Mouse (Mus musculus) c-Kit-positive CD71-positive TER-119-positive erythroid progenitor cells, embryonic 14.5 days (primary cell): ENCODE results near the gene Iqgap2.

Experiments used
- DNase-seq: peaks from one replicate; pipeline ENCODE4 v3.0.0-alpha.2; 2013; ENCODE audit warnings: low spot score

The Iqgap2 gene

GRCm38 (mm10) chr13:95884455-95884854 is 7.3 kb downstream of the Iqgap2 start:
- no peak for DNase-seq

GRCm38 (mm10) chr13:95882001-95882400 is 9.7 kb downstream of the Iqgap2 start:
- DNase-seq, result no peak

- no peak for DNase-seq
These were observed 10.3 kb downstream of the Iqgap2 start for GRCm38 (mm10) chr13:95881427-95881826.

GRCm38 (mm10) chr13:95880633-95881032 is 11.1 kb downstream of the Iqgap2 start:
- no peak for DNase-seq

- DNase-seq, result no peak
These were observed 19.7 kb downstream of the Iqgap2 start for GRCm38 (mm10) chr13:95871993-95872392.

- DNase-seq, result no peak
These were observed 21.1 kb downstream of the Iqgap2 start for GRCm38 (mm10) chr13:95870626-95871025.

GRCm38 (mm10) chr13:95868896-95869540 is 22.7 kb downstream of the Iqgap2 start:
- DNase-seq, result no peak

- no peak for DNase-seq
These were observed 29.5 kb downstream of the Iqgap2 start for GRCm38 (mm10) chr13:95862201-95862600.

GRCm38 (mm10) chr13:95859271-95859670 is 32.5 kb downstream of the Iqgap2 start:
- DNase-seq, result no peak

- no peak for DNase-seq
These were observed 32.9 kb downstream of the Iqgap2 start for GRCm38 (mm10) chr13:95858866-95859265.

- DNase-seq, result no peak
These were observed 36.2 kb downstream of the Iqgap2 start for GRCm38 (mm10) chr13:95855537-95855936.

- no peak for DNase-seq
These were observed 40.1 kb downstream of the Iqgap2 start for GRCm38 (mm10) chr13:95851611-95852010.

- no peak for DNase-seq
These were observed 41.3 kb downstream of the Iqgap2 start for GRCm38 (mm10) chr13:95850451-95850850.

GRCm38 (mm10) chr13:95849501-95850007 is 42.2 kb downstream of the Iqgap2 start:
- DNase-seq, result no peak

- DNase-seq, result no peak
These were observed 45.4 kb downstream of the Iqgap2 start for GRCm38 (mm10) chr13:95846364-95846763.

- DNase-seq, result no peak
These were observed 46.8 kb downstream of the Iqgap2 start for GRCm38 (mm10) chr13:95844950-95845349.

GRCm38 (mm10) chr13:95843411-95844026 is 48.2 kb downstream of the Iqgap2 start:
- DNase-seq, result no peak

GRCm38 (mm10) chr13:95842803-95843202 is 48.9 kb downstream of the Iqgap2 start:
- no peak for DNase-seq

- no peak for DNase-seq
These were observed 49.8 kb downstream of the Iqgap2 start for GRCm38 (mm10) chr13:95841946-95842345.

- DNase-seq, result no peak
These were observed 54.8 kb downstream of the Iqgap2 start for GRCm38 (mm10) chr13:95836944-95837343.

- no peak for DNase-seq
These were observed 58.2 kb downstream of the Iqgap2 start for GRCm38 (mm10) chr13:95833473-95833872.

- DNase-seq, result no peak
These were observed 59.0 kb downstream of the Iqgap2 start for GRCm38 (mm10) chr13:95832712-95833111.

- no peak for DNase-seq
These were observed 60.0 kb downstream of the Iqgap2 start for GRCm38 (mm10) chr13:95831760-95832159.
